ENCODE assay signal across 8 mouse cellular contexts in genomic region chr12:81483656-81484055, GRCm38 (mm10). TPM values are rescaled to one million over a fixed set of nuclear protein-coding genes. Genes with fewer than 3 reads are reported as not detected.
DNase-seq lines count a peak whose midpoint lies in the region; ATAC-seq and TF ChIP-seq lines count a peak whose summit lies in the region.

No protein-coding gene starts in this region.

- no peak for ATAC-seq in cerebellum, adult (ENCODE audit: insufficient number of reproducible peaks, low FRiP score, low TSS enrichment)
- no peak for ATAC-seq in hindbrain, embryonic 11.5 days (ENCODE audit: low FRiP score)
- 0 out of 2 replicates have a peak, but pooled peaks have one; percentile 20 for ATAC-seq in megakaryocyte progenitor cell, adult 5-6 weeks (replicated peaks; ENCODE audit: poor library complexity)

- H3K4me2 ChIP-seq in hindbrain, embryonic 11.5 days (replicated peaks; ENCODE audit: low read depth, low read length) = peak overlapping the region; percentile 46

- no peaks in the 10 kb centered on the region for H3K9me3 ChIP-seq in hindbrain, embryonic 11.5 days (ENCODE audit: control insufficient read depth, low read length)

- H3K36me3 ChIP-seq in hindbrain, embryonic 11.5 days (ENCODE audit: control insufficient read depth, insufficient read depth, low read length) = no peaks in the 10 kb centered on the region

- no peak overlapping the region; the same call in 1 of the 2 replicates for H3K9ac ChIP-seq in hindbrain, embryonic 11.5 days (ENCODE audit: low read depth, low read length)

- H3K4me3 ChIP-seq in cerebellum, adult 2 months (replicated peaks; ENCODE audit: insufficient read depth, low read depth, low read length) = peak overlapping the region; percentile 82
- peak overlapping the region; percentile 69 for H3K4me3 ChIP-seq in hindbrain, embryonic 11.5 days (ENCODE audit: low read depth, low read length)

- no peak for TF ChIP-seq CTCF in cerebellum, adult 2 months (IDR thresholded peaks at IDR 0.05; ENCODE audit: borderline replicate concordance, insufficient read depth, low read depth, low read length)

- no peaks in the 10 kb centered on the region for H3K27me3 ChIP-seq in cerebellum, adult 2 months (ENCODE audit: control insufficient read depth, insufficient read depth, low read length)
- H3K27me3 ChIP-seq in hindbrain, embryonic 11.5 days (ENCODE audit: control insufficient read depth, insufficient read depth, low read length) = no peaks in the 10 kb centered on the region

- DNase-seq in cerebellum, adult 2 months = peak in 1 of 2 experiments; percentile 37
- DNase-seq in 416B (ENCODE audit: low read depth) = peak; percentile 81
- peak; percentile 31 for DNase-seq in cerebellum, adult 9-10 months
- peak; percentile 78 for DNase-seq in hindbrain, embryonic 11.5 days (ENCODE audit: low spot score)
- no peak for DNase-seq in ovary, postnatal 14 days (ENCODE audit: low spot score)
- no peak for DNase-seq in yolk sac, embryonic 10.5 days (ENCODE audit: low spot score)

- H3K27ac ChIP-seq in cerebellum, adult 2 months (ENCODE audit: insufficient read depth, low read length) = no peak overlapping the region
- no peak overlapping the region for H3K27ac ChIP-seq in hindbrain, embryonic 11.5 days (ENCODE audit: low read depth, low read length)

- no peaks in the 10 kb centered on the region for H3K4me1 ChIP-seq in cerebellum, adult 2 months (ENCODE audit: control insufficient read depth, insufficient read depth, low read length)
- no peaks in the 10 kb centered on the region for H3K4me1 ChIP-seq in hindbrain, embryonic 11.5 days (replicated peaks; ENCODE audit: control insufficient read depth, insufficient read depth, low read length)

- TF ChIP-seq POLR2A in cerebellum, adult 2 months (IDR thresholded peaks at IDR 0.05; ENCODE audit: borderline replicate concordance, insufficient read depth, low read length) = no peak

- WGBS in cerebellum, adult 2 months = 18% methylated on average over 17 of the region's 17 CpGs
- 36% methylated on average over 17 of the region's 17 CpGs for WGBS in hindbrain, embryonic 11.5 days

RNA-seq across cellular contexts. Expression of gene Cox16, which starts 1.3 kb away (rescaled TPM):
- polyA plus RNA-seq in cerebellum, adult 2 months (2012; rRNA removed) = 63.1 and 70.0 TPM in 2 replicates
- polyA plus RNA-seq in hindbrain, embryonic 11.5 days (2014; fragmentation: Nextera tagmentation; extraction: Ambion mirVana) = 132 and 136 TPM in 2 replicates
- total RNA-seq in megakaryocyte progenitor cell, adult 5-6 weeks (2015) = 134 and 141 TPM in 2 replicates
- 82.5 and 97.2 TPM in 2 replicates for total RNA-seq in megakaryocyte progenitor cell, adult 5-6 weeks (2017)

RNA-seq across cellular contexts. Expression of gene Gm20498, which starts 49.0 kb away (rescaled TPM):
- polyA plus RNA-seq in cerebellum, adult 2 months (2012; rRNA removed) = 22.6 and 23.7 TPM in 2 replicates
- 27.0 and 31.3 TPM in 2 replicates for polyA plus RNA-seq in hindbrain, embryonic 11.5 days (2014; fragmentation: Nextera tagmentation; extraction: Ambion mirVana)
- 9.0 and 12.4 TPM in 2 replicates for total RNA-seq in megakaryocyte progenitor cell, adult 5-6 weeks (2015)
- total RNA-seq in megakaryocyte progenitor cell, adult 5-6 weeks (2017) = 44.8 and 52.5 TPM in 2 replicates

RNA-seq across cellular contexts. Expression of gene Synj2bp, which starts 49.1 kb away (rescaled TPM):
- polyA plus RNA-seq in cerebellum, adult 2 months (2012; rRNA removed) = 28.5 and 30.3 TPM in 2 replicates
- 34.2 and 40.1 TPM in 2 replicates for polyA plus RNA-seq in hindbrain, embryonic 11.5 days (2014; fragmentation: Nextera tagmentation; extraction: Ambion mirVana)
- 25.6 and 34.4 TPM in 2 replicates for total RNA-seq in megakaryocyte progenitor cell, adult 5-6 weeks (2015)
- total RNA-seq in megakaryocyte progenitor cell, adult 5-6 weeks (2017) = 41.9 and 54.8 TPM in 2 replicates

Comparison
In these comparisons a context has a peak if more than half of its experiments do, and no peak if none do; other contexts are left out.
1. DNase-seq: peak in 416B (single experiment), cerebellum, adult 9-10 months (single experiment) and hindbrain, embryonic 11.5 days (single experiment); none in ovary, postnatal 14 days (single experiment) and yolk sac, embryonic 10.5 days (single experiment).